Mouse (Mus musculus): Measurements from ENCODE around the gene Gprc5b. TPM values are rescaled to one million over a fixed set of nuclear protein-coding genes. Genes with fewer than 3 reads are reported as not detected.

The Gprc5b gene
- polyA plus RNA-seq, 1 experiment from 2014 or later: 0.20 TPM

- Histone ChIP-seq H3K27ac (no peak overlapping the region), H3K9me3 (replicated peaks) (no peaks in the 10 kb centered on the region), H3K4me1 (replicated peaks) (no peaks in the 10 kb centered on the region), H3K36me3 (no peaks in the 10 kb centered on the region), H3K4me3 (replicated peaks) (no peak overlapping the region), H3K9ac (no peak overlapping the region), H3K4me2 (no peak overlapping the region), H3K27me3 (no peaks in the 10 kb centered on the region)
- ATAC-seq (ENCODE audit: low read depth) (no peak), DNase-seq (no peak)
- WGBS (ENCODE audit: insufficient replicate concordance): 63% methylated on average over 6 of the region's 6 CpGs
Measured at GRCm38 (mm10) chr7:118926516-118927260, 68.3 kb downstream of the Gprc5b start.

- Histone ChIP-seq H3K36me3 (no peaks in the 10 kb centered on the region), H3K4me3 (replicated peaks) (no peak overlapping the region), H3K9me3 (replicated peaks) (no peaks in the 10 kb centered on the region), H3K27ac (no peak overlapping the region), H3K9ac (no peak overlapping the region), H3K4me2 (no peak overlapping the region), H3K4me1 (replicated peaks) (no peaks in the 10 kb centered on the region), H3K27me3 (no peaks in the 10 kb centered on the region)
- no peak for DNase-seq
- ATAC-seq (ENCODE audit: low read depth): no peak
- 56% methylated on average over 3 of the region's 3 CpGs for WGBS (ENCODE audit: insufficient replicate concordance)
Measured at GRCm38 (mm10) chr7:118925547-118925946, 69.5 kb downstream of the Gprc5b start.

- DNase-seq: no peak
- H3K36me3 ChIP-seq: no peaks in the 10 kb centered on the region
- no peak overlapping the region for H3K9ac ChIP-seq
- ATAC-seq (ENCODE audit: low read depth): no peak
- no peaks in the 10 kb centered on the region for H3K27me3 ChIP-seq
- H3K9me3 ChIP-seq (replicated peaks): no peaks in the 10 kb centered on the region
- H3K4me3 ChIP-seq (replicated peaks): no peak overlapping the region
- 25% methylated on average over 4 of the region's 4 CpGs for WGBS (ENCODE audit: insufficient replicate concordance)
- H3K4me2 ChIP-seq: no peak overlapping the region
- H3K27ac ChIP-seq: no peak overlapping the region
- no peaks in the 10 kb centered on the region for H3K4me1 ChIP-seq (replicated peaks)
Measured at GRCm38 (mm10) chr7:118922441-118923202, 72.4 kb downstream of the Gprc5b start.

Other genes with a start within 250 kb of the Gprc5b start
- 0.18 and 0.43 TPM in 2 replicates for gene Iqck, start 139.5 kb downstream of the Gprc5b start, polyA plus RNA-seq (2015; fragmentation: Nextera tagmentation; extraction: Ambion mirVana)
- gene Knop1, start 139.0 kb downstream of the Gprc5b start, polyA plus RNA-seq (2015; fragmentation: Nextera tagmentation; extraction: Ambion mirVana): 52.5 and 57.3 TPM in 2 replicates
- not detected in 2 replicates for gene Gpr139, start 189.4 kb upstream of the Gprc5b start, polyA plus RNA-seq (2015; fragmentation: Nextera tagmentation; extraction: Ambion mirVana)